Mouse (Mus musculus) CH12.LX (cell line): ENCODE measurements around the gene Nkrf. TPM values are rescaled to one million over a fixed set of nuclear protein-coding genes. Genes with fewer than 3 reads are reported as not detected.

Source experiments
- DNase-seq: peaks from one replicate; pipeline ENCODE4 v3.0.0-alpha.2; 2013; ENCODE audit errors: extremely low read depth
- H3K27ac ChIP-seq: 2 replicates; pipeline ENCODE4 v1.5.1; 2012; ENCODE audit warnings: low read depth, mild to moderate bottlenecking, control low read depth, moderate library complexity; ENCODE audit not compliant: insufficient read depth
- H3K27me3 ChIP-seq: replicated peaks from 2 replicates; pipeline ENCODE3; 2012; ENCODE audit warnings: inconsistent platforms
- H3K36me3 ChIP-seq, 2 experiments: replicated peaks in 1 of 2; 2 replicates each; pipeline versions ENCODE3 to v1.6.1; 2012; ENCODE audit warnings: inconsistent platforms in 1 of 2, low read length in 1 of 2, mild to moderate bottlenecking in 1 of 2, mixed read lengths in 1 of 2, moderate library complexity in 1 of 2; ENCODE audit not compliant: control insufficient read depth in 1 of 2, insufficient read depth in 1 of 2
- H3K4me1 ChIP-seq, 2 experiments: 2 replicates each; pipeline ENCODE4 v1.6.1; 2012; ENCODE audit warnings: inconsistent platforms in 1 of 2, moderate library complexity in 1 of 2; ENCODE audit not compliant: insufficient read depth in 2 of 2, control insufficient read depth in 1 of 2
- H3K4me2 ChIP-seq: 2 replicates; pipeline ENCODE4 v1.6.1; 2012; ENCODE audit warnings: low read depth, mild to moderate bottlenecking, control low read depth; ENCODE audit not compliant: poor library complexity, insufficient read depth, severe bottlenecking
- H3K4me3 ChIP-seq, 3 experiments: fragments of 150-350 bp in 1 of 3; sonication (generic) in 1 of 3; replicated peaks in 1 of 3; 2 replicates each; pipeline versions ENCODE3 to v1.5.1; 2011 to 2012; ENCODE audit warnings: low read depth in 2 of 3, low read length in 2 of 3, mild to moderate bottlenecking in 2 of 3, moderate library complexity in 2 of 3, control low read depth in 1 of 3, improper control_type of control experiment in 1 of 3, inconsistent platforms in 1 of 3, mixed read lengths in 1 of 3; ENCODE audit not compliant: poor library complexity in 1 of 3
- H3K79me2 ChIP-seq: replicated peaks from 2 replicates; pipeline ENCODE4 v1.6.1; 2012; ENCODE audit warnings: mild to moderate bottlenecking, moderate library complexity; ENCODE audit not compliant: control insufficient read depth, poor library complexity, insufficient read depth, severe bottlenecking; ENCODE audit errors: extremely low read depth
- H3K9ac ChIP-seq: 2 replicates; pipeline ENCODE4 v1.6.1; 2012; ENCODE audit warnings: low read depth, mild to moderate bottlenecking, control low read depth, moderate library complexity; ENCODE audit not compliant: insufficient read depth
- H3K9me3 ChIP-seq: replicated peaks from 2 replicates; pipeline ENCODE3; 2012; ENCODE audit warnings: low read length, inconsistent platforms, mixed read lengths
- CHD1 ChIP-seq: IDR thresholded peaks from 2 replicates; pipeline ENCODE4 v1.6.1; 2012; ENCODE audit warnings: low read depth, low read length, improper control_type of control experiment, inconsistent platforms
- CHD2 ChIP-seq: IDR thresholded peaks from 2 replicates; pipeline ENCODE4 v1.6.1; 2011; ENCODE audit warnings: low read length, improper control_type of control experiment
- CTCF ChIP-seq, 2 experiments: IDR thresholded peaks in 1 of 2; conservative IDR thresholded peaks in 1 of 2; 2 replicates each; pipeline ENCODE4 v1.5.1; 2011 to 2012; ENCODE audit warnings: low read depth in 2 of 2, low read length in 2 of 2, improper control_type of control experiment in 1 of 2, inconsistent platforms in 1 of 2, mild to moderate bottlenecking in 1 of 2, moderate library complexity in 1 of 2
- ELF1 ChIP-seq: IDR thresholded peaks from 2 replicates; pipeline ENCODE4 v1.6.1; 2014; ENCODE audit warnings: low read depth, mild to moderate bottlenecking, inconsistent platforms, low read length, improper control_type of control experiment
- HCFC1 ChIP-seq: IDR thresholded peaks from 2 replicates; pipeline ENCODE4 v1.6.1; 2012; ENCODE audit warnings: low read depth, mild to moderate bottlenecking, inconsistent platforms, low read length, improper control_type of control experiment
- JUND ChIP-seq: conservative IDR thresholded peaks from 2 replicates; pipeline ENCODE4 v1.6.1; 2011; ENCODE audit warnings: low read depth, low read length, improper control_type of control experiment
- MAZ ChIP-seq: IDR thresholded peaks from 2 replicates; pipeline ENCODE4 v1.6.1; 2012; ENCODE audit warnings: low read depth, mild to moderate bottlenecking, inconsistent platforms, low read length, improper control_type of control experiment, moderate library complexity
- MEF2A ChIP-seq: IDR thresholded peaks from 2 replicates; pipeline ENCODE4 v1.6.1; 2014; ENCODE audit warnings: low read depth, mild to moderate bottlenecking, inconsistent platforms, low read length, improper control_type of control experiment, borderline replicate concordance
- MXI1 ChIP-seq: IDR thresholded peaks from 2 replicates; pipeline ENCODE4 v1.6.1; 2011; ENCODE audit warnings: mild to moderate bottlenecking, low read depth, low read length, improper control_type of control experiment
- NELFE ChIP-seq: IDR thresholded peaks from 2 replicates; pipeline ENCODE4 v1.6.1; 2011; ENCODE audit warnings: low read depth, low read length, improper control_type of control experiment
- POLR2A ChIP-seq: IDR thresholded peaks from 2 replicates; pipeline ENCODE4 v1.6.1; 2011; ENCODE audit warnings: low read depth, mild to moderate bottlenecking, improper control_type of control experiment, low read length
- POLR2AphosphoS2 ChIP-seq: IDR thresholded peaks from 2 replicates; pipeline ENCODE4 v1.6.1; 2011; ENCODE audit warnings: low read depth, low read length, improper control_type of control experiment
- RAD21 ChIP-seq: IDR thresholded peaks from 2 replicates; pipeline ENCODE4 v1.6.1; 2011; ENCODE audit warnings: low read depth, mild to moderate bottlenecking, low read length, improper control_type of control experiment, moderate library complexity
- RCOR1 ChIP-seq: conservative IDR thresholded peaks from 2 replicates; pipeline ENCODE4 v1.6.1; 2012; ENCODE audit warnings: low read depth, mild to moderate bottlenecking, inconsistent platforms, low read length, improper control_type of control experiment
- SMC3 ChIP-seq: IDR thresholded peaks from 2 replicates; pipeline ENCODE4 v1.6.1; 2011; ENCODE audit warnings: low read depth, low read length, improper control_type of control experiment
- TBP ChIP-seq: conservative IDR thresholded peaks from 2 replicates; pipeline ENCODE4 v1.6.1; 2011; ENCODE audit warnings: low read depth, low read length, improper control_type of control experiment
- TCF12 ChIP-seq: IDR thresholded peaks from 2 replicates; pipeline ENCODE4 v1.6.1; 2014; ENCODE audit warnings: low read depth, mild to moderate bottlenecking, inconsistent platforms, low read length, improper control_type of control experiment
- UBTF ChIP-seq: IDR thresholded peaks from 2 replicates; pipeline ENCODE4 v1.6.1; 2012; ENCODE audit warnings: low read depth, mild to moderate bottlenecking, inconsistent platforms, low read length, improper control_type of control experiment, moderate library complexity
- ZC3H11A ChIP-seq: IDR thresholded peaks from 2 replicates; pipeline ENCODE4 v1.6.1; 2012; ENCODE audit warnings: low read depth, mild to moderate bottlenecking, inconsistent platforms, low read length, improper control_type of control experiment
- ZKSCAN1 ChIP-seq: IDR thresholded peaks from 2 replicates; pipeline ENCODE4 v1.6.1; 2012; ENCODE audit warnings: low read depth, inconsistent platforms, low read length, improper control_type of control experiment, borderline replicate concordance
- ZMIZ1 ChIP-seq: IDR thresholded peaks from 2 replicates; pipeline ENCODE4 v1.6.1; 2012; ENCODE audit warnings: low read depth, mild to moderate bottlenecking, inconsistent platforms, low read length, improper control_type of control experiment
- ZNF384 ChIP-seq: IDR thresholded peaks from 2 replicates; pipeline ENCODE4 v1.6.1; 2012; ENCODE audit warnings: low read depth, low read length, improper control_type of control experiment, inconsistent platforms
- dilution Hi-C: fragments of 300-500 bp; cut with MboI; formaldehyde crosslinking; loops from 2 replicates; pipeline ENCODE4 v1.14.3; 2020; ENCODE audit warnings: low sequenced_read_pairs; ENCODE audit not compliant: extremely low pct_unique_long_range_greater_than_20kb, extremely low pct_ligation_motif_present
- in situ Hi-C: fragments of 300-500 bp; cut with MboI; formaldehyde crosslinking; loops from 3 replicates; pipeline ENCODE4 v1.14.3; 2019; ENCODE audit warnings: low sequenced_read_pairs, low pct_ligation_motif_present, low pct_unique_long_range_greater_than_20kb, mixed read lengths
- polyA plus RNA-seq: library from polyadenylated mRNA; unstranded; fragments of >175 nt; gene quantifications from 2 replicates; pipeline ENCODE4 v1.2.1, GENCODE M21; 2012; ENCODE audit warnings: low read depth; ENCODE audit not compliant: insufficient read length
- total RNA-seq, 2 experiments: library from RNA; depleted of rRNA; stranded (reverse); fragments of 300-350 nt in 1 of 2; fragments of >200 nt in 1 of 2; gene quantifications; 2 replicates each; pipeline ENCODE4 v1.2.3; 2012 to 2014

Gene Nkrf
- total and polyA plus RNA-seq, 3 experiments, result 7.0 to 19.7 (median 19.5) TPM

GRCm38 (mm10) chrX:36884719-36885118 lies 18.0 kb downstream of the Nkrf start:
- dilution Hi-C loops (no loop called here), in situ Hi-C loops (no loop called here)
- Histone ChIP-seq H3K27me3 (no peaks in the 10 kb centered on the region), H3K4me2 (no peak overlapping the region), H3K79me2 (no peaks in the 10 kb centered on the region), H3K9ac (no peak overlapping the region), H3K36me3 (peaks cover 8 to 52% of the 10 kb centered on the region in 2 experiments), H3K9me3 (no peaks in the 10 kb centered on the region), H3K4me3 (no peak overlapping the region), H3K4me1 (no peaks in the 10 kb centered on the region), H3K27ac (no peak overlapping the region)
- DNase-seq, result no peak
- TF ChIP-seq ZC3H11A (no peak), SMC3 (peak; percentile 34; the same call in 1 of the 2 replicates), POLR2A (no peak), RAD21 (peak; percentile 30), CTCF (conservative IDR thresholded peaks at IDR 0.05 in 1 of 2, IDR thresholded peaks at IDR 0.05 in 1 of 2; ENCODE audit: low read depth in 2 of 2, low read length in 2 of 2) (peak; percentile 32 to 52; a peak in 3 of 4 replicates), MXI1 (no peak), ZNF384 (no peak), UBTF (no peak), MAZ (no peak), CHD2 (no peak)

GRCm38 (mm10) chrX:36874704-36875128 lies 28.0 kb downstream of the Nkrf start:
- Histone ChIP-seq H3K4me3 (peak overlapping the region; percentile 54 to 78 (median 72)), H3K4me2 (peak overlapping the region; percentile 64), H3K27ac (no peak overlapping the region), H3K4me1 (peaks cover 0 to 6% of the 10 kb centered on the region in 2 experiments; a peak in 1 of 4 replicates), H3K9ac (peak overlapping the region; percentile 92), H3K36me3 (peaks cover 4 to 14% of the 10 kb centered on the region in 2 experiments), H3K79me2 (peaks cover 12% of the 10 kb centered on the region), H3K9me3 (no peaks in the 10 kb centered on the region), H3K27me3 (no peaks in the 10 kb centered on the region)
- in situ Hi-C loops, result no loop called here
- TF ChIP-seq UBTF (0 out of 2 replicates have a peak, but pooled peaks have one; percentile 57), TCF12 (no peak), MAZ (no peak), JUND (no peak)
- dilution Hi-C loops, result no loop called here
- no peak for DNase-seq

GRCm38 (mm10) chrX:36874178-36874696 lies 28.5 kb downstream of the Nkrf start:
- Histone ChIP-seq H3K4me2 (peak overlapping the region; percentile 64), H3K9ac (peak overlapping the region; percentile 92), H3K79me2 (peaks cover 12% of the 10 kb centered on the region), H3K36me3 (peaks cover 4 to 10% of the 10 kb centered on the region in 2 experiments), H3K27me3 (no peaks in the 10 kb centered on the region), H3K9me3 (no peaks in the 10 kb centered on the region), H3K27ac (no peak overlapping the region), H3K4me1 (peaks cover 0 to 6% of the 10 kb centered on the region in 2 experiments; a peak in 1 of 4 replicates), H3K4me3 (peak overlapping the region; percentile 54 to 78 (median 72))
- in situ Hi-C loops (no loop called here), dilution Hi-C loops (no loop called here)
- TF ChIP-seq MEF2A, result 0 out of 2 replicates have a peak, but pooled peaks have one; percentile 14
- peak; percentile 88 for TF ChIP-seq ZMIZ1
- peak; percentile 96 for TF ChIP-seq POLR2A
- TF ChIP-seq TBP, result peak; percentile 60; the same call in 1 of the 2 replicates
- 0 out of 2 replicates have a peak, but pooled peaks have one; percentile 47 for TF ChIP-seq UBTF
- no peak for TF ChIP-seq ELF1
- TF ChIP-seq POLR2AphosphoS2, result peak; percentile 78; the same call in 1 of the 2 replicates
- TF ChIP-seq ZNF384, result no peak
- peak; percentile 94 for TF ChIP-seq CHD1
- TF ChIP-seq SMC3, result no peak
- TF ChIP-seq TCF12, result peak; percentile 85
- no peak for TF ChIP-seq RCOR1
- no peak for TF ChIP-seq ZKSCAN1
- peak; percentile 95 for TF ChIP-seq NELFE
- TF ChIP-seq HCFC1, result peak; percentile 51; the same call in 1 of the 2 replicates
- no peak for TF ChIP-seq MAZ
- DNase-seq, result peak; percentile 77
